1 mouse cellular context compared by ENCODE assay signal in the genomic region with DNA sequence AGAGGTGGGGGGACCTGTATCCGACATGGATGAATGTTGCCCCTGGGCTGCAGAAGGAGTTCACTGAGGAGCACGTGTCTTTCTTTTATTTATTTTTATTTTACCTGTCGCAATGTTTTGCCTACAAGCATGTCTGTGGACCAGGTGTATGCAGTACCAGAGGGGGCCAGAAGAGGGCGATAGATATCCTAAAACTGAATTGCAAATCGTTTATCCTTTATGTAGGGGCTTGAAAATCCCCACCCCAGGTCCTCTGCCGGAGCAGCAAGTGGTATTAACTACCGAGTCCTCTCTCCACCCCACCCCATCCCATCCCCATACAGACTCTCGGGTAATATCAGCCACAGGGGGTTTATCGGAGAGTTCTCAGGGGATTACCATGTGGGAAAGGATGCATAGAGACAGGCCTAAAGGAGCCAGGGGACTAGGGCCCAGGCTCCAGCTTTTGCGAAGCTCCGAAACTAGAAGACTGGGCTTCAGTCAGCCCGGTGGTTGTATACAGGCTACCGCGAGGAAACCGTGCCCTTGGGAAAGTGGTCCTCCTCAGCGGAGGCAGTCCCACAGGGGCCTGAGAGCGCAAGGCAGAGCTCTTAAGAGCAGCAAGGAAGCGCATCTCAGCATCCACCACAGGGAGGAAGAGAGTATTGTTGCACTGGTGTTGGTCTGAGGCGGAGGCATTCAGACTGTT.
TF ChIP-seq lines count a peak whose summit lies in the region.

No protein-coding gene starts in this region.

TF ChIP-seq in CH12.LX, 34 proteins besides CTCF, POLR2A, EP300 and RAD21:
- peak; percentile 53 for TF ChIP-seq SMC3 (IDR thresholded peaks at IDR 0.05; ENCODE audit: low read depth, low read length)
- 0 out of 2 replicates have a peak, but pooled peaks have one; percentile 27 for TF ChIP-seq MAX (IDR thresholded peaks at IDR 0.05; ENCODE audit: low read length)
- TF ChIP-seq PAX5 (IDR thresholded peaks at IDR 0.05; ENCODE audit: low read length): no peak
TF ChIP-seq in CH12.LX: peak in this region for 2.
